Mouse (Mus musculus): ENCODE data around the gene Fez1. TPM values are rescaled to one million over a fixed set of nuclear protein-coding genes. Genes with fewer than 3 reads are reported as not detected.

Gene Fez1
- total and polyA plus RNA-seq, 3 experiments, result 0.88 to 1.8 (median 1.7) TPM

GRCm38 (mm10) chr9:36831401-36831800 lies 9.7 kb downstream of the Fez1 start:
- no peaks in the 10 kb centered on the region for H3K4me1 ChIP-seq (ENCODE audit: control insufficient read depth, insufficient read depth, low read length)
- H3K36me3 ChIP-seq (ENCODE audit: control insufficient read depth, insufficient read depth, low read length), result no peaks in the 10 kb centered on the region
- no peak overlapping the region for H3K9ac ChIP-seq (ENCODE audit: low read depth, low read length)
- H3K27ac ChIP-seq, result no peak overlapping the region
- H3K79me2 ChIP-seq (replicated peaks; ENCODE audit: control insufficient read depth, insufficient read depth, low read length), result no peaks in the 10 kb centered on the region
- no peaks in the 10 kb centered on the region for H3K27me3 ChIP-seq (ENCODE audit: control insufficient read depth, insufficient read depth, low read length)
- WGBS, result 63% methylated on average over 6 of the region's 6 CpGs
- no peak for DNase-seq
- TF ChIP-seq EP300 (IDR thresholded peaks at IDR 0.05; ENCODE audit: insufficient read depth, low read depth, low read length), result no peak
- no peak for TF ChIP-seq POLR2A (IDR thresholded peaks at IDR 0.05; ENCODE audit: insufficient read depth, low read depth, low read length)
- no peak for TF ChIP-seq CTCF (IDR thresholded peaks at IDR 0.05)
- no peak overlapping the region for H3K4me3 ChIP-seq
- intact Hi-C loops (cut with DNase I), result no loop called here

DNA sequence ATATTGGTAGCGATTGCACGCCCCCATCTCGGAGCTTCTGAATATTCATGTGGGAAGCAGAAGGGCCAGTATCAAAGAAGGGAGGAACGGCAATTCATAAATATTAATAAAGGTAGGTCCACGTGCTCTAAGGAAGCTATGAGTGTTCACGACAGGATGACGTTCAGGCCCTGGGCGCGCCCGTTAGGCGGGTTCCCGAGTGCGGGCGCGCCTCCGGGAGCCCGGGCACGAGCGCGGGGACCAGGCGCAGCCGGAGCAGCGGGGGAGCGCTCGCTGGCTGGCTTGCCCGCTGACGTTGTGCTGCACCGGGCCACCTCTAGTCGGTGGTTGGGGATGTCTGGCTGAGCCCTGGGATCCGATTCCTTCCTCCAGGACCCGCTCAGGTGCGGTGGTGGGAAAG lies 10.9 kb downstream of the Fez1 start:
- peak; percentile 66 to 72 for DNase-seq
- under 1% methylated on average over 32 of the region's 32 CpGs for WGBS
- Histone ChIP-seq H3K27ac (no peak overlapping the region), H3K4me1 (ENCODE audit: control insufficient read depth, insufficient read depth, low read length) (no peaks in the 10 kb centered on the region), H3K27me3 (ENCODE audit: control insufficient read depth, insufficient read depth, low read length) (no peaks in the 10 kb centered on the region), H3K79me2 (replicated peaks; ENCODE audit: control insufficient read depth, insufficient read depth, low read length) (no peaks in the 10 kb centered on the region), H3K4me3 (peak overlapping the region; percentile 52), H3K9ac (ENCODE audit: low read depth, low read length) (peak overlapping the region; percentile 62), H3K36me3 (ENCODE audit: control insufficient read depth, insufficient read depth, low read length) (no peaks in the 10 kb centered on the region)
- intact Hi-C loops (cut with DNase I), result no loop called here
- TF ChIP-seq EP300 (IDR thresholded peaks at IDR 0.05; ENCODE audit: insufficient read depth, low read depth, low read length), result no peak
- peak; percentile 23; the same call in 1 of the 2 replicates for TF ChIP-seq CTCF (IDR thresholded peaks at IDR 0.05)
- TF ChIP-seq POLR2A (IDR thresholded peaks at IDR 0.05; ENCODE audit: insufficient read depth, low read depth, low read length), result no peak

GRCm38 (mm10) chr9:36833043-36833881 lies 11.6 kb downstream of the Fez1 start:
- intact Hi-C loops (cut with DNase I), result no loop called here
- 0 out of 2 replicates have a peak overlapping the region, but pooled peaks have one; percentile 7 for H3K9ac ChIP-seq (ENCODE audit: low read depth, low read length)
- no peaks in the 10 kb centered on the region for H3K79me2 ChIP-seq (replicated peaks; ENCODE audit: control insufficient read depth, insufficient read depth, low read length)
- H3K36me3 ChIP-seq (ENCODE audit: control insufficient read depth, insufficient read depth, low read length), result no peaks in the 10 kb centered on the region
- no peaks in the 10 kb centered on the region for H3K27me3 ChIP-seq (ENCODE audit: control insufficient read depth, insufficient read depth, low read length)
- H3K27ac ChIP-seq, result no peak overlapping the region
- peak overlapping the region; percentile 52 for H3K4me3 ChIP-seq
- no peaks in the 10 kb centered on the region for H3K4me1 ChIP-seq (ENCODE audit: control insufficient read depth, insufficient read depth, low read length)
- TF ChIP-seq EP300 (IDR thresholded peaks at IDR 0.05; ENCODE audit: insufficient read depth, low read depth, low read length), result no peak
- no peak for TF ChIP-seq CTCF (IDR thresholded peaks at IDR 0.05)
- no peak for TF ChIP-seq POLR2A (IDR thresholded peaks at IDR 0.05; ENCODE audit: insufficient read depth, low read depth, low read length)
- WGBS, result 7% methylated on average over 31 of the region's 31 CpGs
- DNase-seq, result peak; percentile 3 to 18

GRCm38 (mm10) chr9:36833914-36834313 lies 12.2 kb downstream of the Fez1 start:
- no peak for DNase-seq
- Histone ChIP-seq H3K4me1 (ENCODE audit: control insufficient read depth, insufficient read depth, low read length) (no peaks in the 10 kb centered on the region), H3K9ac (ENCODE audit: low read depth, low read length) (no peak overlapping the region), H3K27ac (no peak overlapping the region), H3K36me3 (ENCODE audit: control insufficient read depth, insufficient read depth, low read length) (no peaks in the 10 kb centered on the region), H3K27me3 (ENCODE audit: control insufficient read depth, insufficient read depth, low read length) (no peaks in the 10 kb centered on the region), H3K4me3 (no peak overlapping the region), H3K79me2 (replicated peaks; ENCODE audit: control insufficient read depth, insufficient read depth, low read length) (no peaks in the 10 kb centered on the region)
- TF ChIP-seq POLR2A (IDR thresholded peaks at IDR 0.05; ENCODE audit: insufficient read depth, low read depth, low read length) (no peak), CTCF (IDR thresholded peaks at IDR 0.05) (no peak), EP300 (IDR thresholded peaks at IDR 0.05; ENCODE audit: insufficient read depth, low read depth, low read length) (no peak)
- 49% methylated on average over 3 of the region's 3 CpGs for WGBS
- intact Hi-C loops (cut with DNase I), result no loop called here

DNA sequence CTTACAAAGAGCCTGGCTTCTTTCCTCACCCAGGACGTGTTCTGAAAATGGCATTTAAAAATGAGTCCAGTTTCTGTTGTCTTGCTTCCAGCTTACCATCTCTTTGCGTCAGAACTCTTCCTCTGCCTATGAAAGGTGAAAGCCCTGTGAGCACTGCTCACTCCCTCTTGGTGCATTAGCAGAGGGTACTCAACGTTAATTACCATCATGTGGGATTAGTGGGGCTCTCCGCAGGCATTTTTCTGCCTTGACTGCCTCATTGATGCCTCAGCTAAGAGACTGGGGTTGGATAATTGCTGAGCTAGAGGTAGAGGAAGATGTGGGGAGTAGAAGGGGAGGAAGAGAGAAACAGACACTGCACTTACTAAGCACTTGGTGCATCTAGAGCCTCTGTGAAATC lies 24.7 kb downstream of the Fez1 start:
- TF ChIP-seq POLR2A (IDR thresholded peaks at IDR 0.05; ENCODE audit: insufficient read depth, low read depth, low read length) (no peak), EP300 (IDR thresholded peaks at IDR 0.05; ENCODE audit: insufficient read depth, low read depth, low read length) (no peak), CTCF (IDR thresholded peaks at IDR 0.05) (no peak)
- no peaks in the 10 kb centered on the region for H3K27me3 ChIP-seq (ENCODE audit: control insufficient read depth, insufficient read depth, low read length)
- H3K9ac ChIP-seq (ENCODE audit: low read depth, low read length), result no peak overlapping the region
- H3K27ac ChIP-seq, result no peak overlapping the region
- H3K79me2 ChIP-seq (replicated peaks; ENCODE audit: control insufficient read depth, insufficient read depth, low read length), result no peaks in the 10 kb centered on the region
- intact Hi-C loops (cut with DNase I), result no loop called here
- 57% methylated on average over 4 of the region's 4 CpGs for WGBS
- no peak for DNase-seq
- no peaks in the 10 kb centered on the region for H3K36me3 ChIP-seq (ENCODE audit: control insufficient read depth, insufficient read depth, low read length)
- no peak overlapping the region for H3K4me3 ChIP-seq
- no peaks in the 10 kb centered on the region for H3K4me1 ChIP-seq (ENCODE audit: control insufficient read depth, insufficient read depth, low read length)

- Histone ChIP-seq H3K4me3 (no peak overlapping the region), H3K9ac (ENCODE audit: low read depth, low read length) (no peak overlapping the region), H3K27ac (no peak overlapping the region), H3K79me2 (replicated peaks; ENCODE audit: control insufficient read depth, insufficient read depth, low read length) (no peaks in the 10 kb centered on the region), H3K4me1 (ENCODE audit: control insufficient read depth, insufficient read depth, low read length) (no peaks in the 10 kb centered on the region), H3K27me3 (ENCODE audit: control insufficient read depth, insufficient read depth, low read length) (no peaks in the 10 kb centered on the region), H3K36me3 (ENCODE audit: control insufficient read depth, insufficient read depth, low read length) (no peaks in the 10 kb centered on the region)
- intact Hi-C loops (cut with DNase I), result no loop called here
- DNase-seq, result no peak
- 36% methylated on average over 2 of the region's 2 CpGs for WGBS
- no peak for TF ChIP-seq CTCF (IDR thresholded peaks at IDR 0.05)
Observed at GRCm38 (mm10) chr9:36848661-36849060, 27.0 kb downstream of the Fez1 start.
